Mouse (Mus musculus) olfactory bulb, adult 2 months (tissue): Measurements from ENCODE around the gene Prdm16.

Experiments
- CTCF ChIP-seq: fragments of 200-500 bp; IDR thresholded peaks from 2 replicates; pipeline ENCODE4 v1.5.1; 2012; ENCODE audit warnings: low read depth, mild to moderate bottlenecking, low read length, moderate library complexity; ENCODE audit not compliant: insufficient read depth
- POLR2A ChIP-seq: fragments of 200-500 bp; IDR thresholded peaks from 2 replicates; pipeline ENCODE4 v1.6.1; 2012; ENCODE audit warnings: mild to moderate bottlenecking, low read depth, low read length, moderate library complexity; ENCODE audit not compliant: insufficient read depth

DNA sequence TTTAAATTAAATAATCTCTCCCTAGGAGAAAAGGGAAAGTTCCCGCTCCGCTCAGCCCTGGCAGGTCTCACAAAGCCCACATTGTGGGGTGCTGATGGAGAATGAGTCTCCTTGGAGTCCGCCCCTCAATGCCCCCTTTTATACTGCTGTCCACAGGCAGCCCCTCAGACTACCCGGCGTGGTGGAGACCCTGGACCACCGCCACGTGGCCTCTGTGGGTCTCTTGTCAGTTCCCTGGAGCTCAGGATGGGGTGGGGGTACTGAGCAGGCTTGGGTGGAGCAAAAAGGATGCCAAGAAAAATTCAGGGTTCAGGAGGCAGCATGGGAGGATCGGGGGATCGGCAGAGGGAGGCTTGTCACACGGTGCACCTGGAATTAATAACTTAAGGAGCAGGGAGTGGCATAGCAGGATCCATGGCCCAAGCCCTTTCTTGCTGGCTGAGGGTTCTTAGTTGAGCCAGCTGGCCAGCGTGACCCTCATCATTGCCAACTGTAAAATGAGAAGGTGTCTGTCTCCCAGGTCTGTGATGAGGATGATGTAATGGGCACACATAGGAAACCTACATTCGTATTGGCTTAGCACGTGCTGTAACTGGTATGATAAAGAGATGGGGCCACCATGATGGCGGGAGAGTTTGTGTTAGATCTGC lies 239.9 kb downstream of the Prdm16 start:
- TF ChIP-seq POLR2A (no peak), CTCF (no peak)
